Mouse (Mus musculus): ENCODE results near the gene Nol6. TPM values are rescaled to one million over a fixed set of nuclear protein-coding genes. Genes with fewer than 3 reads are reported as not detected.
"Not testable (repeated sequence)": the region's sequence is repeated elsewhere in the genome, so short reads cannot be mapped to it uniquely, and the experiment has no call there.

Gene Nol6
- polyA plus RNA-seq, 1 experiment from 2014 or later: 4.7 TPM

DNA sequence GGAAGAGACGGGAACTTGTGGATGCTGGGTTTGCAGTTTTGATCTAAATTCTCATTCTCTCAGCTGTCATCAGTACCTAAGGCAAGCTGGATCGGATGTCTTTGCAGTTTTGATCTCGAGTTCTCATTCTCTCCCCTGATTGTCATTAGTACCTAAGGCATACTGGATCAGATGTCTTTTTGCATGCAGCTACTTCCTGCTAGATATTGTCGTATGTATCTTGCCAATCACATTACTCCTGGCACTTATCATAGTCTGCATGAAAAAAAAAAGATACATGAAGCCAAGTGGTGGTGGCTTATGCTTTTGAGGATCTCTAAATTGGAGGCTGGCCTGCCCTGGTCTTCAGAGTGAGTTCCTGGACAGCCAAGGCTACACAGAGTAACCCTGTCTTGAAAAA lies 39.4 kb downstream of the Nol6 start:
- TF ChIP-seq EP300 (IDR thresholded peaks at IDR 0.05; ENCODE audit: low read depth): no peak
- no peak for TF ChIP-seq CTCF (IDR thresholded peaks at IDR 0.05; ENCODE audit: low read depth)
- Histone ChIP-seq H3K4me3 (ENCODE audit: low read depth, low read length) (no peak overlapping the region), H3K9ac (replicated peaks) (no peak overlapping the region), H3K27me3 (ENCODE audit: insufficient read depth, low read length) (no peaks in the 10 kb centered on the region), H3K9me3 (ENCODE audit: low read length) (no peaks in the 10 kb centered on the region), H3K36me3 (replicated peaks; ENCODE audit: insufficient read depth, low read length) (no peaks in the 10 kb centered on the region), H3K4me2 (ENCODE audit: low read depth, low read length) (no peak overlapping the region), H3K4me1 (ENCODE audit: insufficient read depth) (peaks cover 35% of the 10 kb centered on the region), H3K27ac (ENCODE audit: low read depth) (no peak overlapping the region)
- DNase-seq (no peak), ATAC-seq (no peak)
- WGBS (ENCODE audit: insufficient replicate concordance): 75% methylated on average over 4 of the region's 4 CpGs

- ATAC-seq: peak; percentile 28
- H3K4me2 ChIP-seq (ENCODE audit: low read depth, low read length); DNase-seq; H3K27ac ChIP-seq (ENCODE audit: low read depth); H3K4me3 ChIP-seq (ENCODE audit: low read depth, low read length); H3K36me3 ChIP-seq (replicated peaks; ENCODE audit: insufficient read depth, low read length); H3K27me3 ChIP-seq (ENCODE audit: insufficient read depth, low read length); H3K9me3 ChIP-seq (ENCODE audit: low read length); H3K9ac ChIP-seq (replicated peaks): not testable (repeated sequence)
- WGBS (ENCODE audit: insufficient replicate concordance): 41% methylated on average over 4 of the region's 4 CpGs
- H3K4me1 ChIP-seq (ENCODE audit: insufficient read depth): peaks cover 18% of the 10 kb centered on the region
These were observed 41.5 kb downstream of the Nol6 start for GRCm38 (mm10) chr4:41082803-41083202.

GRCm38 (mm10) chr4:41081733-41082132 lies 42.5 kb downstream of the Nol6 start:
- peaks cover 10% of the 10 kb centered on the region for H3K4me1 ChIP-seq (ENCODE audit: insufficient read depth)
- ATAC-seq: peak; percentile 68

DNA sequence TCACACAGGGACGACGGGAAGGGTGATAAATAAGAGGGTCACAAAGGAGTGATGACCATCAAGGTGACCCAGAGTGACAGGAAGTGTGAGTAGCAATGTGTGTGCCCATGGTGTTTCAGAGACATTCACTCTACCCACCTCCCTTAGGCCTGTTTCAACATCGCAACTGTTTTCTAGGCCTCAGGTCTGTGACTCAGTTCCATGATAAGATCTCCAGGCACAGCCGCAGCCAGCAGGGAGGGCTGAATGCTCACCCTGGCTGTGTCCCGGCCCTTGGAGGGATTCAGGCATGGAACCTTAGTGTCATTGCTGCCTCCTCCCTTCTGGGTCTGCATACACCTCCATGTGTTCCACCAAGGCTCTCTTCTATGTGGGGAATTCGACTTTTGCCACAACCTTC lies 45.5 kb downstream of the Nol6 start:
- no peak for DNase-seq

More at GRCm38 (mm10) chr4:41081733-41082132, 42.5 kb downstream of the Nol6 start:
- Histone ChIP-seq H3K27me3 (ENCODE audit: insufficient read depth, low read length) (no peaks in the 10 kb centered on the region), H3K36me3 (replicated peaks; ENCODE audit: insufficient read depth, low read length) (no peaks in the 10 kb centered on the region), H3K9ac (replicated peaks) (no peak overlapping the region), H3K27ac (ENCODE audit: low read depth) (no peak overlapping the region), H3K9me3 (ENCODE audit: low read length) (no peaks in the 10 kb centered on the region), H3K4me2 (ENCODE audit: low read depth, low read length) (no peak overlapping the region), H3K4me3 (ENCODE audit: low read depth, low read length) (no peak overlapping the region)
- WGBS (ENCODE audit: insufficient replicate concordance): 54% methylated on average over 5 of the region's 5 CpGs
- DNase-seq: no peak
- TF ChIP-seq EP300 (IDR thresholded peaks at IDR 0.05; ENCODE audit: low read depth) (no peak), CTCF (IDR thresholded peaks at IDR 0.05; ENCODE audit: low read depth) (no peak)

DNA sequence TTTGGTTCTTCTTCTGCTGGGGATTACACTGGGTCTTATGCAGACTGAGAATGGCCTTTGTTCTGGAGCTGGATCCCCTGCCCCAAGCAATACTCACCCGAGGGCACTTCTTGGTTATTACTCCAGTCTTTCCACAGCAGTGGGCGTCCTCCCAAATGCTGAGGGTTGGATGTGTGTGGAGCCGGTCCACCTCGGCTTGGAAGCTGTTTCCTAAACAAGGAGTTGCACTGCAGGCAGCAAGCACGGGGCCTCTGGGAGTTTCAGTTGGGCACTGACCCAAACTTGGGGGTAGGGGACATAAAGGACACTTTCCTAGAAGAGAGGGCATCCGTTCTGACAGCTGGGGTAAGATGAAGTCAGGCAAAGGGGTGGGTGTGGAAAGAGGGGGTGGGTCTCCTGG lies 49.8 kb downstream of the Nol6 start:
- ATAC-seq: no peak
- H3K27me3 ChIP-seq (ENCODE audit: insufficient read depth, low read length): 0 out of 2 replicates have a peak, but pooled peaks cover 3% of the 10 kb centered on the region
- H3K4me2 ChIP-seq (ENCODE audit: low read depth, low read length): no peak overlapping the region
- TF ChIP-seq EP300 (IDR thresholded peaks at IDR 0.05; ENCODE audit: low read depth) (no peak), CTCF (IDR thresholded peaks at IDR 0.05; ENCODE audit: low read depth) (no peak)
- no peaks in the 10 kb centered on the region for H3K9me3 ChIP-seq (ENCODE audit: low read length)
- no peaks in the 10 kb centered on the region for H3K36me3 ChIP-seq (replicated peaks; ENCODE audit: insufficient read depth, low read length)
- no peak for DNase-seq
- no peak overlapping the region for H3K9ac ChIP-seq (replicated peaks)
- no peaks in the 10 kb centered on the region for H3K4me1 ChIP-seq (ENCODE audit: insufficient read depth)
- H3K4me3 ChIP-seq (ENCODE audit: low read depth, low read length): no peak overlapping the region
- H3K27ac ChIP-seq (ENCODE audit: low read depth): no peak overlapping the region
- WGBS (ENCODE audit: insufficient replicate concordance): 74% methylated on average over 6 of the region's 6 CpGs

More for the DNA sequence above, 45.5 kb downstream of the Nol6 start:
- no peak overlapping the region for H3K27ac ChIP-seq (ENCODE audit: low read depth)
- no peak overlapping the region for H3K9ac ChIP-seq (replicated peaks)
- H3K4me2 ChIP-seq (ENCODE audit: low read depth, low read length): no peak overlapping the region
- H3K36me3 ChIP-seq (replicated peaks; ENCODE audit: insufficient read depth, low read length): no peaks in the 10 kb centered on the region
- no peaks in the 10 kb centered on the region for H3K9me3 ChIP-seq (ENCODE audit: low read length)
- no peak overlapping the region for H3K4me3 ChIP-seq (ENCODE audit: low read depth, low read length)
- ATAC-seq: no peak
- no peak for TF ChIP-seq CTCF (IDR thresholded peaks at IDR 0.05; ENCODE audit: low read depth)
- H3K27me3 ChIP-seq (ENCODE audit: insufficient read depth, low read length): no peaks in the 10 kb centered on the region
- 0 out of 2 replicates have a peak, but pooled peaks cover 3% of the 10 kb centered on the region for H3K4me1 ChIP-seq (ENCODE audit: insufficient read depth)
- 48% methylated on average over 6 of the region's 6 CpGs for WGBS (ENCODE audit: insufficient replicate concordance)

DNA sequence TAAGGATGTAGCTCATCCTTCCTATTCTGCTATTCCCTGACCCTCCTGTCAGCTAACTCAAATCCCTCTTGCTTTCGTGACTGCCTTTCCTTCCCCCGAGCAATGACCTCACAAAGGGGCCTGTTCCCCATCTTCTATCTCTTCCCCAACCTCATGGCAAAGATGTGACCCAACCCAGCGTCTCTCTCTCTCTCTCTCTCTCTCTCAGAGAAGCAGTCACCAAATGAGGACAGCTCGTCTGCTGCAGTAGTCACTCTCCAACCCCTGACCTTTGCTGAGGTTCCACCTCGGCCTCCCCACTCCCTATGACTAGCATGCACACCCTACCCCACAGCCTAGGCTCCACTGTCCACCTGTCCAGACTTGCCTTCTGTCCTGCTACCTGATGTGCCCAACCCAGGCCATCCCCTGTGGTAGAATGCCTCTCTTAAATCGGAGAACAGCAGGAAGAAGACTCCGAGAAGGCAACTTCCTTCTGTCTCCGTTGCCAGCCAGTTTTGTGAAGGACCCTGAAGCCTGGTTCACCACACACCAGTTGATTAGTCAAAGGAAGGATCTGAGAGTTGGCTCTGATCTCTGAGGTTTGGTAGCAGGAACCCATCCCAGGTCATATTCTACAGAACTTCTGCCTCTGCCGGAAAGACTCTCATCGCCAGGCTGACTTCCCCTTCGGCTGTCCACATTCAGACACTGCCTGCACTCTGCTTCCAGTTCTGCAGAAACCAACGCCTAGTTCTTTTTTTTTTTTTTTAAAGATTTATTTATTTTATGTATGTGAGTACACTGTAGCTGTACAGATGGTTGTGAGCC lies 51.0 kb downstream of the Nol6 start:
- Histone ChIP-seq H3K9ac (replicated peaks) (no peak overlapping the region), H3K27me3 (ENCODE audit: insufficient read depth, low read length) (0 out of 2 replicates have a peak, but pooled peaks cover 3% of the 10 kb centered on the region), H3K9me3 (ENCODE audit: low read length) (no peaks in the 10 kb centered on the region), H3K4me2 (ENCODE audit: low read depth, low read length) (no peak overlapping the region), H3K36me3 (replicated peaks; ENCODE audit: insufficient read depth, low read length) (no peaks in the 10 kb centered on the region), H3K4me1 (ENCODE audit: insufficient read depth) (no peaks in the 10 kb centered on the region), H3K27ac (ENCODE audit: low read depth) (no peak overlapping the region), H3K4me3 (ENCODE audit: low read depth, low read length) (no peak overlapping the region)
- no peak for DNase-seq
- ATAC-seq: no peak
- WGBS (ENCODE audit: insufficient replicate concordance): 42% methylated on average over 12 of the region's 12 CpGs
- no peak for TF ChIP-seq CTCF (IDR thresholded peaks at IDR 0.05; ENCODE audit: low read depth)
- no peak for TF ChIP-seq EP300 (IDR thresholded peaks at IDR 0.05; ENCODE audit: low read depth)

Measured in liver, postnatal 0 days (tissue).